ENCODE assay signal across 9 mouse cellular contexts in genomic region chr16:44361921-44362890, GRCm38 (mm10). TPM values are rescaled to one million over a fixed set of nuclear protein-coding genes. Genes with fewer than 3 reads are reported as not detected.
DNase-seq lines count a peak whose midpoint lies in the region; ATAC-seq and TF ChIP-seq lines count a peak whose summit lies in the region.
"Had no signal": no experiment of that assay in that cellular context is flagged by ENCODE, and none has a peak within 500 bp of the region (broad histone marks: within the 10 kb centered on the region; RNA-seq: fewer than 3 reads in every experiment).

No protein-coding gene starts in this region.

- H3K27ac ChIP-seq in forebrain, embryonic 13.5 days = no peak overlapping the region
- H3K27ac ChIP-seq in forebrain, embryonic 10.5 days = no peak overlapping the region
- H3K27ac ChIP-seq in liver, embryonic 14.5 days = no peak overlapping the region
- H3K27ac ChIP-seq in liver, embryonic 11.5 days (ENCODE audit: low read depth, low read length) = no peak overlapping the region
- H3K27ac ChIP-seq in heart, postnatal 0 days (ENCODE audit: low read depth) = no peak overlapping the region

- 88% methylated on average over 10 of the region's 10 CpGs for WGBS in forebrain, embryonic 13.5 days
- WGBS in forebrain, embryonic 10.5 days = 90% methylated on average over 10 of the region's 10 CpGs
- WGBS in liver, embryonic 14.5 days (ENCODE audit: insufficient replicate concordance) = 75% methylated on average over 10 of the region's 10 CpGs
- WGBS in liver, embryonic 11.5 days = 86% methylated on average over 10 of the region's 10 CpGs
- 86% methylated on average over 10 of the region's 10 CpGs for WGBS in heart, postnatal 0 days

- H3K4me1 ChIP-seq in forebrain, embryonic 13.5 days = no peaks in the 10 kb centered on the region
- H3K4me1 ChIP-seq in forebrain, embryonic 10.5 days = no peaks in the 10 kb centered on the region
- H3K4me1 ChIP-seq in liver, embryonic 14.5 days (replicated peaks; ENCODE audit: control insufficient read depth in 2 of 2, insufficient read depth in 2 of 2, low read length in 1 of 2) = peaks cover 9 to 12% of the 10 kb centered on the region in 2 experiments
- H3K4me1 ChIP-seq in liver, embryonic 11.5 days (replicated peaks; ENCODE audit: control insufficient read depth, insufficient read depth, low read length) = no peaks in the 10 kb centered on the region; the same call in 1 of the 2 replicates
- H3K4me1 ChIP-seq in heart, postnatal 0 days (ENCODE audit: control insufficient read depth, insufficient read depth) = no peaks in the 10 kb centered on the region

- H3K36me3 ChIP-seq in forebrain, embryonic 13.5 days (ENCODE audit: poor library complexity, severe bottlenecking) = peaks cover 32% of the 10 kb centered on the region
- H3K36me3 ChIP-seq in forebrain, embryonic 10.5 days (replicated peaks) = peaks cover 66% of the 10 kb centered on the region
- no peaks in the 10 kb centered on the region; the same call in none of the 2 replicates for H3K36me3 ChIP-seq in liver, embryonic 14.5 days (replicated peaks; ENCODE audit: control insufficient read depth, insufficient read depth, low read depth)
- H3K36me3 ChIP-seq in liver, embryonic 11.5 days (ENCODE audit: control insufficient read depth, insufficient read depth, low read length) = peaks cover 9% of the 10 kb centered on the region; the same call in 1 of the 2 replicates
- peaks cover 34% of the 10 kb centered on the region for H3K36me3 ChIP-seq in heart, postnatal 0 days (replicated peaks; ENCODE audit: control insufficient read depth, insufficient read depth, low read length)

- no peak for TF ChIP-seq EP300 in liver, embryonic 14.5 days (IDR thresholded peaks at IDR 0.05; ENCODE audit: low read depth)
- TF ChIP-seq EP300 in heart, postnatal 0 days (IDR thresholded peaks at IDR 0.05; ENCODE audit: low read depth) = no peak

- peak; percentile 76 for TF ChIP-seq CTCF in liver, embryonic 14.5 days (IDR thresholded peaks at IDR 0.05; ENCODE audit: low read depth)
- TF ChIP-seq CTCF in heart, postnatal 0 days (IDR thresholded peaks at IDR 0.05; ENCODE audit: low read depth) = peak; percentile 73

- H3K4me2 ChIP-seq in forebrain, embryonic 13.5 days = no peak overlapping the region
- H3K4me2 ChIP-seq in liver, embryonic 14.5 days (ENCODE audit: low read depth) = no peak overlapping the region
- no peak overlapping the region for H3K4me2 ChIP-seq in liver, embryonic 11.5 days
- no peak overlapping the region for H3K4me2 ChIP-seq in heart, postnatal 0 days (ENCODE audit: low read depth, low read length)

- H3K27me3 ChIP-seq in forebrain, embryonic 13.5 days = no peaks in the 10 kb centered on the region
- no peaks in the 10 kb centered on the region for H3K27me3 ChIP-seq in forebrain, embryonic 10.5 days (ENCODE audit: poor library complexity, severe bottlenecking)
- H3K27me3 ChIP-seq in liver, embryonic 14.5 days (ENCODE audit: control insufficient read depth, insufficient read depth, low read length) = no peaks in the 10 kb centered on the region
- H3K27me3 ChIP-seq in liver, embryonic 11.5 days (replicated peaks; ENCODE audit: control insufficient read depth, insufficient read depth, low read length) = no peaks in the 10 kb centered on the region
- no peaks in the 10 kb centered on the region for H3K27me3 ChIP-seq in heart, postnatal 0 days (ENCODE audit: control insufficient read depth, insufficient read depth, low read length)

- DNase-seq in forebrain, embryonic 10.5 days (ENCODE audit: extremely low spot score, low spot score) = no peak
- no peak for DNase-seq in liver, embryonic 14.5 days (ENCODE audit: low read depth in 3 of 3, low spot score in 3 of 3)
- DNase-seq in liver, embryonic 11.5 days (ENCODE audit: low spot score) = no peak
- peak; percentile 79 for DNase-seq in brain, adult 2 months (ENCODE audit: low read depth, low spot score)
- DNase-seq in heart, postnatal 0 days (ENCODE audit: low spot score) = peak; percentile 28
- DNase-seq in mesoderm, embryonic 11.5 days (ENCODE audit: low read depth, low spot score) = peak; percentile 34
- no peak for DNase-seq in right cerebral cortex, postnatal 36 days (ENCODE audit: low spot score in 2 of 2)

- peak; percentile 71 for ATAC-seq in forebrain, embryonic 13.5 days
- no peak for ATAC-seq in liver, embryonic 14.5 days (ENCODE audit: insufficient read depth)
- ATAC-seq in liver, embryonic 11.5 days (replicated peaks; ENCODE audit: low FRiP score) = no peak
- no peak; the same call in 1 of the 2 replicates for ATAC-seq in heart, postnatal 0 days (ENCODE audit: insufficient read depth, low read depth)

- H3K4me3 ChIP-seq in forebrain, embryonic 13.5 days = no peak overlapping the region
- no peak overlapping the region for H3K4me3 ChIP-seq in forebrain, embryonic 10.5 days
- H3K4me3 ChIP-seq in liver, embryonic 14.5 days (ENCODE audit: insufficient read depth in 1 of 2, low read depth in 2 of 2, low read length in 2 of 2) = no peak overlapping the region
- no peak overlapping the region for H3K4me3 ChIP-seq in liver, embryonic 11.5 days (ENCODE audit: low read depth, low read length)
- no peak overlapping the region for H3K4me3 ChIP-seq in heart, postnatal 0 days (ENCODE audit: low read depth, low read length)

- H3K9me3 ChIP-seq in forebrain, embryonic 13.5 days (replicated peaks) = no peaks in the 10 kb centered on the region
- no peaks in the 10 kb centered on the region for H3K9me3 ChIP-seq in forebrain, embryonic 10.5 days
- no peaks in the 10 kb centered on the region for H3K9me3 ChIP-seq in liver, embryonic 14.5 days (ENCODE audit: control insufficient read depth, low read length)
- H3K9me3 ChIP-seq in liver, embryonic 11.5 days (ENCODE audit: control insufficient read depth, low read length) = no peaks in the 10 kb centered on the region
- H3K9me3 ChIP-seq in heart, postnatal 0 days (replicated peaks; ENCODE audit: control insufficient read depth, low read length) = no peaks in the 10 kb centered on the region

- no peak overlapping the region for H3K9ac ChIP-seq in forebrain, embryonic 13.5 days
- no peak overlapping the region for H3K9ac ChIP-seq in liver, embryonic 14.5 days (replicated peaks)
- no peak overlapping the region for H3K9ac ChIP-seq in liver, embryonic 11.5 days (ENCODE audit: low read depth, low read length)
- no peak overlapping the region for H3K9ac ChIP-seq in heart, postnatal 0 days (replicated peaks; ENCODE audit: low read depth, low read length)

RNA-seq across cellular contexts. Expression of gene Spice1, which starts 15.3 kb away (rescaled TPM):
- polyA plus RNA-seq in forebrain, embryonic 13.5 days (2015; fragmentation: Nextera tagmentation; extraction: Ambion mirVana) = 26.8 and 28.2 TPM in 2 replicates
- polyA plus RNA-seq in forebrain, embryonic 10.5 days (2016; fragmentation: Nextera tagmentation; extraction: Ambion mirVana) = 32.4 and 35.9 TPM in 2 replicates
- polyA plus RNA-seq in liver, embryonic 14.5 days (2012; rRNA removed) = 6.2 and 8.3 TPM in 2 replicates
- polyA plus RNA-seq in liver, embryonic 14.5 days (2014; fragmentation: Nextera tagmentation; extraction: Ambion mirVana) = 4.8 and 9.2 TPM in 2 replicates
- polyA plus RNA-seq in liver, embryonic 11.5 days (2014; fragmentation: Nextera tagmentation; extraction: Ambion mirVana) = 23.6 and 25.4 TPM in 2 replicates
- 8.4 and 13.5 TPM in 2 replicates for total RNA-seq in heart, postnatal 0 days (2014; rRNA removed; ENCODE audit: low replicate concordance)
- polyA plus RNA-seq in heart, postnatal 0 days (2015; fragmentation: Nextera tagmentation; extraction: Ambion mirVana) = 6.0 and 8.5 TPM in 2 replicates

RNA-seq across cellular contexts. Expression of gene Sidt1, which starts 29.2 kb away (rescaled TPM):
- polyA plus RNA-seq in forebrain, embryonic 13.5 days (2015; fragmentation: Nextera tagmentation; extraction: Ambion mirVana) = 0.67 and 0.70 TPM in 2 replicates
- polyA plus RNA-seq in forebrain, embryonic 10.5 days (2016; fragmentation: Nextera tagmentation; extraction: Ambion mirVana) = 0.15 and 0.18 TPM in 2 replicates
- polyA plus RNA-seq in liver, embryonic 14.5 days (2012; rRNA removed) = 0.01 and 0.08 TPM in 2 replicates
- polyA plus RNA-seq in liver, embryonic 14.5 days (2014; fragmentation: Nextera tagmentation; extraction: Ambion mirVana) = not detected in 2 replicates
- not detected in 2 replicates for polyA plus RNA-seq in liver, embryonic 11.5 days (2014; fragmentation: Nextera tagmentation; extraction: Ambion mirVana)
- total RNA-seq in heart, postnatal 0 days (2014; rRNA removed; ENCODE audit: low replicate concordance) = 0.39 TPM in 1 of 2 replicates, not detected in the other
- polyA plus RNA-seq in heart, postnatal 0 days (2015; fragmentation: Nextera tagmentation; extraction: Ambion mirVana) = 0.05 and 0.10 TPM in 2 replicates
- polyA plus RNA-seq: heart, embryonic 14.5 days had no signal

RNA-seq across cellular contexts. Expression of gene Cfap44, which starts 32.4 kb away (rescaled TPM):
- polyA plus RNA-seq in forebrain, embryonic 13.5 days (2015; fragmentation: Nextera tagmentation; extraction: Ambion mirVana) = 2.1 and 4.1 TPM in 2 replicates
- 0.45 and 0.63 TPM in 2 replicates for polyA plus RNA-seq in forebrain, embryonic 10.5 days (2016; fragmentation: Nextera tagmentation; extraction: Ambion mirVana)
- 0.19 and 0.59 TPM in 2 replicates for polyA plus RNA-seq in liver, embryonic 14.5 days (2012; rRNA removed)
- polyA plus RNA-seq in liver, embryonic 14.5 days (2014; fragmentation: Nextera tagmentation; extraction: Ambion mirVana) = 0.24 and 0.47 TPM in 2 replicates
- 0.47 and 0.53 TPM in 2 replicates for polyA plus RNA-seq in liver, embryonic 11.5 days (2014; fragmentation: Nextera tagmentation; extraction: Ambion mirVana)
- total RNA-seq in heart, postnatal 0 days (2014; rRNA removed; ENCODE audit: low replicate concordance) = not detected in 2 replicates
- polyA plus RNA-seq in heart, postnatal 0 days (2015; fragmentation: Nextera tagmentation; extraction: Ambion mirVana) = 0.37 TPM in 1 of 2 replicates, not detected in the other

Comparison
In these comparisons a context has a peak if more than half of its experiments do, and no peak if none do; other contexts are left out.
1. DNase-seq: peak in brain, adult 2 months (single experiment), heart, postnatal 0 days (single experiment) and mesoderm, embryonic 11.5 days (single experiment); none in forebrain, embryonic 10.5 days (single experiment), liver, embryonic 14.5 days (0 of 3), liver, embryonic 11.5 days (single experiment) and right cerebral cortex, postnatal 36 days (0 of 2).